ENCODE assay signal across 25 mouse cellular contexts in genomic region chr4:57283189-57283588, GRCm38 (mm10). TPM values are rescaled to one million over a fixed set of nuclear protein-coding genes. Genes with fewer than 3 reads are reported as not detected.
DNase-seq lines count a peak whose midpoint lies in the region; ATAC-seq and TF ChIP-seq lines count a peak whose summit lies in the region.
"Had no signal": no experiment of that assay in that cellular context is flagged by ENCODE, and none has a peak within 500 bp of the region (broad histone marks: within the 10 kb centered on the region; RNA-seq: fewer than 3 reads in every experiment).

No protein-coding gene starts in this region.

- no peak overlapping the region for H3K4me3 ChIP-seq in kidney, postnatal 0 days (replicated peaks; ENCODE audit: low read depth, low read length)
- no peak overlapping the region for H3K4me3 ChIP-seq in stomach, embryonic 16.5 days (replicated peaks; ENCODE audit: low read length)
- no peak overlapping the region for H3K4me3 ChIP-seq in stomach, postnatal 0 days (ENCODE audit: low read depth, low read length)
- H3K4me3 ChIP-seq in intestine, embryonic 16.5 days (ENCODE audit: low read length), result no peak overlapping the region
- H3K4me3 ChIP-seq in midbrain, embryonic 10.5 days, result no peak overlapping the region
- H3K4me3 ChIP-seq: embryonic facial prominence, embryonic 13.5 days; erythroblast, embryonic 14.5 days; forebrain, embryonic 12.5 days; heart, adult 2 months; heart, embryonic 13.5 days; liver, embryonic 12.5 days had no signal

- TF ChIP-seq EP300 in stomach, postnatal 0 days (optimal IDR thresholded peaks at IDR 0.05), result no peak

- no peak for TF ChIP-seq CTCF in kidney, postnatal 0 days (IDR thresholded peaks at IDR 0.05; ENCODE audit: low read depth)
- TF ChIP-seq CTCF in stomach, postnatal 0 days (IDR thresholded peaks at IDR 0.05; ENCODE audit: low read depth), result no peak

- H3K9ac ChIP-seq in kidney, postnatal 0 days (ENCODE audit: low read depth, low read length), result no peak overlapping the region
- H3K9ac ChIP-seq in stomach, embryonic 16.5 days (ENCODE audit: low read length), result no peak overlapping the region
- H3K9ac ChIP-seq in stomach, postnatal 0 days (ENCODE audit: low read length), result no peak overlapping the region
- H3K9ac ChIP-seq in intestine, embryonic 16.5 days (ENCODE audit: low read depth, low read length), result no peak overlapping the region
- H3K9ac ChIP-seq: embryonic facial prominence, embryonic 13.5 days; forebrain, embryonic 12.5 days; heart, embryonic 13.5 days; liver, embryonic 12.5 days had no signal

- H3K4me1 ChIP-seq in kidney, postnatal 0 days (replicated peaks; ENCODE audit: insufficient read depth, low read length), result peaks cover 5% of the 10 kb centered on the region; the same call in 1 of the 2 replicates
- H3K4me1 ChIP-seq in stomach, embryonic 16.5 days (ENCODE audit: control insufficient read depth, insufficient read depth, low read length), result peaks cover 25% of the 10 kb centered on the region
- peaks cover 4% of the 10 kb centered on the region; the same call in 1 of the 2 replicates for H3K4me1 ChIP-seq in stomach, postnatal 0 days (replicated peaks; ENCODE audit: control insufficient read depth, insufficient read depth)
- H3K4me1 ChIP-seq in intestine, embryonic 16.5 days (ENCODE audit: control insufficient read depth, insufficient read depth, low read length), result peaks cover 28% of the 10 kb centered on the region
- H3K4me1 ChIP-seq in midbrain, embryonic 10.5 days, result no peaks in the 10 kb centered on the region
- H3K4me1 ChIP-seq: forebrain, embryonic 12.5 days had no signal

- H3K27me3 ChIP-seq in kidney, postnatal 0 days (ENCODE audit: insufficient read depth, low read length), result no peaks in the 10 kb centered on the region
- no peaks in the 10 kb centered on the region for H3K27me3 ChIP-seq in stomach, embryonic 16.5 days (ENCODE audit: control insufficient read depth, insufficient read depth, low read length)
- no peaks in the 10 kb centered on the region for H3K27me3 ChIP-seq in stomach, postnatal 0 days (ENCODE audit: control insufficient read depth, insufficient read depth, low read length)
- no peaks in the 10 kb centered on the region for H3K27me3 ChIP-seq in intestine, embryonic 16.5 days (replicated peaks; ENCODE audit: control insufficient read depth, insufficient read depth, low read length)
- no peaks in the 10 kb centered on the region for H3K27me3 ChIP-seq in midbrain, embryonic 10.5 days (ENCODE audit: low read depth, poor library complexity, severe bottlenecking)
- H3K27me3 ChIP-seq: CH12.LX; embryonic facial prominence, embryonic 13.5 days; forebrain, embryonic 12.5 days; heart, embryonic 13.5 days; liver, embryonic 12.5 days had no signal

- H3K27ac ChIP-seq in kidney, postnatal 0 days, result peak overlapping the region; percentile 36; the same call in 1 of the 2 replicates
- peak overlapping the region; percentile 78; the same call in 1 of the 2 replicates for H3K27ac ChIP-seq in stomach, embryonic 16.5 days (ENCODE audit: low read length)
- H3K27ac ChIP-seq in stomach, postnatal 0 days (replicated peaks), result no peak overlapping the region
- H3K27ac ChIP-seq in intestine, embryonic 16.5 days (ENCODE audit: low read length), result peak overlapping the region; percentile 89
- no peak overlapping the region for H3K27ac ChIP-seq in midbrain, embryonic 10.5 days (replicated peaks)
- H3K27ac ChIP-seq: embryonic facial prominence, embryonic 13.5 days; forebrain, embryonic 12.5 days; heart, adult 2 months; heart, embryonic 13.5 days; hindbrain, postnatal 0 days; liver, embryonic 12.5 days had no signal

- intact Hi-C loops in left cerebral cortex, postnatal 14 days (cut with DNase I), result no loop called here

- no peaks in the 10 kb centered on the region for H3K9me3 ChIP-seq in kidney, postnatal 0 days (replicated peaks; ENCODE audit: low read length)
- H3K9me3 ChIP-seq in stomach, embryonic 16.5 days (replicated peaks; ENCODE audit: control insufficient read depth, low read length), result no peaks in the 10 kb centered on the region
- no peaks in the 10 kb centered on the region for H3K9me3 ChIP-seq in stomach, postnatal 0 days (ENCODE audit: control insufficient read depth, low read length)
- H3K9me3 ChIP-seq in intestine, embryonic 16.5 days (ENCODE audit: control insufficient read depth, low read length), result no peaks in the 10 kb centered on the region
- no peaks in the 10 kb centered on the region for H3K9me3 ChIP-seq in midbrain, embryonic 10.5 days (replicated peaks)
- H3K9me3 ChIP-seq: embryonic facial prominence, embryonic 13.5 days; forebrain, embryonic 12.5 days; heart, embryonic 13.5 days; liver, embryonic 12.5 days had no signal

- 70% methylated on average over 3 of the region's 3 CpGs for WGBS in kidney, postnatal 0 days
- WGBS in stomach, embryonic 16.5 days, result 65% methylated on average over 3 of the region's 3 CpGs
- 76% methylated on average over 3 of the region's 3 CpGs for WGBS in stomach, postnatal 0 days
- WGBS in intestine, embryonic 16.5 days, result 63% methylated on average over 3 of the region's 3 CpGs
- WGBS in midbrain, embryonic 10.5 days, result 79% methylated on average over 3 of the region's 3 CpGs

- no peak overlapping the region for H3K4me2 ChIP-seq in kidney, postnatal 0 days (ENCODE audit: low read length)
- H3K4me2 ChIP-seq in stomach, embryonic 16.5 days (ENCODE audit: low read depth, low read length), result no peak overlapping the region
- no peak overlapping the region for H3K4me2 ChIP-seq in stomach, postnatal 0 days (replicated peaks; ENCODE audit: low read depth)
- H3K4me2 ChIP-seq in intestine, embryonic 16.5 days (ENCODE audit: low read depth, low read length), result no peak overlapping the region
- H3K4me2 ChIP-seq: embryonic facial prominence, embryonic 13.5 days; forebrain, embryonic 12.5 days; heart, embryonic 13.5 days; liver, embryonic 12.5 days; midbrain, embryonic 11.5 days had no signal

- ATAC-seq in kidney, postnatal 0 days (replicated peaks; ENCODE audit: low FRiP score, low read depth), result no peak
- no peak for ATAC-seq in stomach, embryonic 16.5 days (ENCODE audit: insufficient read depth, low FRiP score)
- ATAC-seq in stomach, postnatal 0 days (ENCODE audit: low FRiP score, low TSS enrichment), result no peak
- peak; percentile 65 for ATAC-seq in intestine, embryonic 16.5 days
- ATAC-seq: hindbrain, postnatal 0 days; liver, embryonic 12.5 days had no signal

- no peaks in the 10 kb centered on the region for H3K36me3 ChIP-seq in kidney, postnatal 0 days (ENCODE audit: insufficient read depth, low read length)
- H3K36me3 ChIP-seq in stomach, embryonic 16.5 days (ENCODE audit: control insufficient read depth, insufficient read depth, low read length), result no peaks in the 10 kb centered on the region
- H3K36me3 ChIP-seq in stomach, postnatal 0 days (ENCODE audit: control insufficient read depth, insufficient read depth, low read length), result no peaks in the 10 kb centered on the region
- no peaks in the 10 kb centered on the region for H3K36me3 ChIP-seq in intestine, embryonic 16.5 days (ENCODE audit: control insufficient read depth, insufficient read depth, low read length)
- no peaks in the 10 kb centered on the region for H3K36me3 ChIP-seq in midbrain, embryonic 10.5 days
- H3K36me3 ChIP-seq: embryonic facial prominence, embryonic 13.5 days; forebrain, embryonic 12.5 days; heart, embryonic 13.5 days; liver, embryonic 12.5 days had no signal

- no peak for DNase-seq in kidney, postnatal 0 days (ENCODE audit: low spot score)
- no peak for DNase-seq in kidney, postnatal 4 days
- no peak for DNase-seq in stomach, postnatal 0 days (ENCODE audit: low spot score)
- no peak for DNase-seq in midbrain, embryonic 10.5 days (ENCODE audit: low spot score)
- no peak for DNase-seq in left cerebral cortex, postnatal 14 days (ENCODE audit: low spot score in 2 of 2)
- DNase-seq: adrenal gland, postnatal 14 days; B cell, adult 2 months; cerebellum, adult 8-10 months; cerebellum, postnatal 36 days; embryo, embryonic 11 days; gastrocnemius, postnatal 36 days; heart, adult 2 months; heart, postnatal 14 days; spleen, adult 18-20 months; thymus, postnatal 25 days had no signal

RNA-seq across cellular contexts. Expression of gene Ptpn3, which starts 18.4 kb away (rescaled TPM):
- 7.7 and 9.2 TPM in 2 replicates for polyA plus RNA-seq in kidney, postnatal 0 days (2015; fragmentation: Nextera tagmentation; extraction: Ambion mirVana)
- 7.1 and 7.7 TPM in 2 replicates for polyA plus RNA-seq in stomach, embryonic 16.5 days (2015; fragmentation: Nextera tagmentation; extraction: Ambion mirVana)
- 4.3 and 5.2 TPM in 2 replicates for polyA plus RNA-seq in stomach, postnatal 0 days (2015; fragmentation: Nextera tagmentation; extraction: Ambion mirVana)
- 8.5 and 10.1 TPM in 2 replicates for polyA plus RNA-seq in intestine, embryonic 16.5 days (2015; fragmentation: Nextera tagmentation; extraction: Ambion mirVana)
- 0.78 TPM in 2 replicates for polyA plus RNA-seq in midbrain, embryonic 10.5 days (2016; fragmentation: Nextera tagmentation; extraction: Ambion mirVana)
- 10 to 100 TPM; 37.9 to 51.9 TPM for total RNA-seq in left cerebral cortex, postnatal 14 days (2021)
- polyA plus RNA-seq: erythroblast, embryonic 14.5 days had no signal

Comparison
In these comparisons a context has a peak if more than half of its experiments do, and no peak if none do; other contexts are left out.
1. H3K27ac ChIP-seq: peak in kidney, postnatal 0 days (single experiment), stomach, embryonic 16.5 days (single experiment) and intestine, embryonic 16.5 days (single experiment); none in stomach, postnatal 0 days (single experiment) and midbrain, embryonic 10.5 days (single experiment).